Mouse (Mus musculus) ES-E14 (cell line): Measurements from ENCODE around the gene Arpc2. TPM values are rescaled to one million over a fixed set of nuclear protein-coding genes. Genes with fewer than 3 reads are reported as not detected.
"Not testable (repeated sequence)": the region's sequence is repeated elsewhere in the genome, so short reads cannot be mapped to it uniquely, and the experiment has no call there.

Source experiments
- DNase-seq: peaks from one replicate; pipeline ENCODE4 v3.0.0-alpha.2; 2013; ENCODE audit warnings: low read depth, low spot score
- H3K27ac ChIP-seq: 2 replicates; pipeline ENCODE4 v1.5.1; 2012; ENCODE audit warnings: low read depth, mild to moderate bottlenecking, low read length, moderate library complexity, mixed read lengths; ENCODE audit not compliant: poor library complexity, insufficient read depth, severe bottlenecking
- H3K36me3 ChIP-seq: 2 replicates; pipeline ENCODE4 v1.6.1; 2012; ENCODE audit warnings: mild to moderate bottlenecking, low read length, moderate library complexity, mixed read lengths; ENCODE audit not compliant: control insufficient read depth, poor library complexity, insufficient read depth, severe bottlenecking
- H3K4me1 ChIP-seq, 2 experiments: fragments of 150-350 bp in 1 of 2; sonication (generic) in 1 of 2; 2 replicates each; pipeline ENCODE4 v1.6.1; 2012; ENCODE audit warnings: low read length in 2 of 2, mild to moderate bottlenecking in 1 of 2, mixed read lengths in 1 of 2; ENCODE audit not compliant: control insufficient read depth in 2 of 2, insufficient read depth in 2 of 2, poor library complexity in 1 of 2
- H3K4me3 ChIP-seq, 2 experiments: fragments of 150-350 bp in 1 of 2; sonication (generic) in 1 of 2; 2 replicates each; pipeline ENCODE4 v1.5.1; 2012; ENCODE audit warnings: low read length in 2 of 2, low read depth in 1 of 2, mild to moderate bottlenecking in 1 of 2, mixed read lengths in 1 of 2; ENCODE audit not compliant: insufficient read depth in 1 of 2, poor library complexity in 1 of 2, severe bottlenecking in 1 of 2
- H3K9ac ChIP-seq: 2 replicates; pipeline ENCODE4 v1.6.1; 2012; ENCODE audit warnings: low read depth, mild to moderate bottlenecking, low read length, mixed read lengths; ENCODE audit not compliant: poor library complexity, insufficient read depth, severe bottlenecking
- H3K9me3 ChIP-seq: fragments of 150-350 bp; sonication (generic); 2 replicates; pipeline ENCODE4 v1.6.1; 2012; ENCODE audit warnings: low read depth, mild to moderate bottlenecking, low read length; ENCODE audit not compliant: control insufficient read depth, insufficient read depth
- CHD2 ChIP-seq: IDR thresholded peaks from 2 replicates; pipeline ENCODE4 v1.6.1; 2014; ENCODE audit warnings: mild to moderate bottlenecking, low read depth, low read length, inconsistent platforms
- HCFC1 ChIP-seq: IDR thresholded peaks from 2 replicates; pipeline ENCODE4 v1.6.1; 2012; ENCODE audit warnings: low read length, inconsistent platforms, borderline replicate concordance; ENCODE audit not compliant: insufficient read depth
- MAFK ChIP-seq: IDR thresholded peaks from 2 replicates; pipeline ENCODE4 v1.6.1; 2014; ENCODE audit warnings: mild to moderate bottlenecking, low read depth, low read length, inconsistent platforms; ENCODE audit not compliant: insufficient read depth
- ZC3H11A ChIP-seq: IDR thresholded peaks from 2 replicates; pipeline ENCODE4 v1.6.1; 2012; ENCODE audit warnings: low read depth, mild to moderate bottlenecking, inconsistent platforms, low read length, borderline replicate concordance
- ZNF384 ChIP-seq: IDR thresholded peaks from 2 replicates; pipeline ENCODE4 v1.6.1; 2012; ENCODE audit warnings: low read depth, low read length, inconsistent platforms
- in situ Hi-C, 2 experiments: fragments of 600-800 bp; cut with MboI; formaldehyde crosslinking; loops; one replicate each; pipeline ENCODE4 v1.15.1; 2025; ENCODE audit warnings: low sequenced_read_pairs in 2 of 2, inconsistent platforms in 1 of 2; ENCODE audit not compliant: unreplicated experiment in 2 of 2
- total RNA-seq: library from RNA; depleted of rRNA; stranded (reverse); fragments of 300-350 nt; gene quantifications from 2 replicates; pipeline ENCODE4 v1.2.3, GENCODE M21; 2012

Gene Arpc2
- total RNA-seq, 1 experiment = 100 TPM

- peaks cover 0 to 7% of the 10 kb centered on the region in 2 experiments; a peak in 1 of 4 replicates for H3K4me1 ChIP-seq
- peaks cover 41% of the 10 kb centered on the region for H3K36me3 ChIP-seq
- no peaks in the 10 kb centered on the region for H3K9me3 ChIP-seq
- DNase-seq = no peak
- H3K27ac ChIP-seq = no peak overlapping the region
- H3K4me3 ChIP-seq = no peak overlapping the region
- in situ Hi-C loops = no loop called here
- TF ChIP-seq CHD2 = no peak
- no peak for TF ChIP-seq HCFC1
- no peak for TF ChIP-seq ZNF384
- no peak for TF ChIP-seq MAFK
- TF ChIP-seq ZC3H11A = no peak
- H3K9ac ChIP-seq = no peak overlapping the region
Observed at GRCm38 (mm10) chr1:74282896-74283625, 47.2 kb downstream of the Arpc2 start.

GRCm38 (mm10) chr1:74283686-74284463 is 48.0 kb downstream of the Arpc2 start:
- Histone ChIP-seq H3K4me3 (peak overlapping the region; percentile 95 to 97), H3K9me3 (no peaks in the 10 kb centered on the region), H3K9ac (peak overlapping the region; percentile 89), H3K27ac (peak overlapping the region; percentile 70), H3K36me3 (peaks cover 44% of the 10 kb centered on the region), H3K4me1 (peaks cover 0 to 5% of the 10 kb centered on the region in 2 experiments; a peak in 1 of 4 replicates)
- no peak for DNase-seq
- TF ChIP-seq CHD2 = no peak
- no peak for TF ChIP-seq ZNF384
- no peak for TF ChIP-seq HCFC1
- TF ChIP-seq ZC3H11A = no peak
- TF ChIP-seq MAFK = no peak
- in situ Hi-C loops = no loop called here

- H3K36me3 ChIP-seq = peaks cover 48% of the 10 kb centered on the region
- peak within 1 kb of the TSS; percentile 70 for H3K27ac ChIP-seq
- H3K4me1 ChIP-seq = 0 out of 4 replicates have a peak, but pooled peaks cover 0 to 2% of the 10 kb centered on the region in 2 experiments
- in situ Hi-C loops = no loop called here
- peak; percentile 100 for DNase-seq
- H3K9ac ChIP-seq = peak within 1 kb of the TSS; percentile 89
- peak within 1 kb of the TSS; percentile 95 to 97 for H3K4me3 ChIP-seq
- TF ChIP-seq HCFC1 = peak; percentile 99
- no peak for TF ChIP-seq ZNF384
- peak; percentile 60; the same call in 1 of the 2 replicates for TF ChIP-seq CHD2
- H3K9me3 ChIP-seq = no peaks in the 10 kb centered on the region
Observed at GRCm38 (mm10) chr1:74284543-74285160, 48.8 kb downstream of the Arpc2 start, which contains the start of the genes Aamp and Pnkd. TSS of gene Aamp (minus strand) at chr1:74284738. TSS of gene Pnkd (plus strand) at chr1:74284930.

DNA sequence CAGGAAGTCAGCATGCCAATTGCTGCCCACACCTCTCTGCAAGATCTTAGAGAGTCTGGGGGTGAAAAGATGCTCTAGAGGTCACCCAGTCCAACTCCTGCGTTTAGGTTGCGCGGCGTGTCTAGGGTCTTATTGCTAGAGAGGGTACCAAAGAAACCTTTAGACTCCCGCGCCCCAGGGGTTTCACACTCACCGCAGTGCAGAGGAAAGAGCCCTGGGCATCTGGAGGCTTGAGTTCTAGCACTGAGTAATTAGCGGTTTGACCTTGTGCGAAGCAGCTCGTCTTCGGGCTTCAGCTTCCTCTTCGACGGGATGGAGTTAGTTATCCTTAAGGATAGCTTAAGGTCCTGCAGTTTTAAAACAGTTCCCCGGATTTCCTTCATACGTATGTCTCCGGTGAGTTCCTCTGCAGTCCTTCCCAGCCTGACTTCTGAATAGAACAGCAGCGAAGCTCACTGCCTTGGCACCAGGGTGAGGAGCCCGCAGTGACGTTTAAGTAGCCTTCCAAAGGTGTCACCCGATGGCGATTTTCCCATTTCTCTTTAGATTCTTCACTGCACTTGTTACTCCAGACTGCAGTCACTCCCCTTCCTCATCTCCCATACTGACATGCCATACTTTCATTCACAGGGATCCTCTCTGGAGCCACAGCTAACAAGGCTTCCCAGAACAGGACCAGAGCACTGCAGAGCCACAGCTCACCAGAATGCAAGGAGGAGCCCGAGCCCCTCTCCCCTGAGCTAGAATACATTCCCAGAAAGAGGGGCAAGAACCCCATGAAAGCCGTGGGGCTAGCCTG is 49.5 kb downstream of the Arpc2 start:
- H3K9me3 ChIP-seq = no peaks in the 10 kb centered on the region
- DNase-seq = no peak
- in situ Hi-C loops = no loop called here
- no peak overlapping the region for H3K27ac ChIP-seq
- H3K36me3 ChIP-seq = peaks cover 49% of the 10 kb centered on the region
- H3K9ac ChIP-seq = peak overlapping the region; percentile 76
- peak overlapping the region; percentile 79 to 89 for H3K4me3 ChIP-seq
- H3K4me1 ChIP-seq = 0 out of 4 replicates have a peak, but pooled peaks cover 0 to 2% of the 10 kb centered on the region in 2 experiments
- TF ChIP-seq HCFC1 (no peak), ZNF384 (no peak), MAFK (no peak), ZC3H11A (no peak)

- DNase-seq, H3K4me3 ChIP-seq, H3K4me1 ChIP-seq, in situ Hi-C loops, H3K27ac ChIP-seq, H3K9ac ChIP-seq, H3K9me3 ChIP-seq: not testable (repeated sequence)
- H3K36me3 ChIP-seq = peaks cover 44% of the 10 kb centered on the region
Observed at GRCm38 (mm10) chr1:74286869-74287607, 51.2 kb downstream of the Arpc2 start.
